Mouse (Mus musculus) liver, embryonic 12.5 days (tissue): ENCODE data around the gene Rec8. TPM values are rescaled to one million over a fixed set of nuclear protein-coding genes. Genes with fewer than 3 reads are reported as not detected.
A peak's percentile ranks its signal among the peaks of the same experiment; 100 is the strongest.

Experiments used
- ATAC-seq: fragments of 200-750 bp; cut with Nextera tagmentation; 2 replicates; pipeline ENCODE4 v1.8.0; 2017; ENCODE audit warnings: moderate number of reproducible peaks, mild to moderate bottlenecking, moderate library complexity
- H3K27ac ChIP-seq: fragments of 300-500 bp; sonication (generic); 2 replicates; pipeline ENCODE4 v1.5.1; 2016; ENCODE audit warnings: mild to moderate bottlenecking
- H3K27me3 ChIP-seq: fragments of 300-500 bp; sonication (generic); replicated peaks from 2 replicates; pipeline ENCODE4 v1.6.1; 2016; ENCODE audit warnings: mild to moderate bottlenecking, moderate library complexity
- H3K36me3 ChIP-seq: fragments of 300-500 bp; sonication (generic); 2 replicates; pipeline ENCODE4 v1.6.1; 2016; ENCODE audit warnings: mild to moderate bottlenecking, moderate library complexity
- H3K4me1 ChIP-seq: fragments of 300-500 bp; sonication (generic); 2 replicates; pipeline ENCODE4 v1.6.1; 2016
- H3K4me2 ChIP-seq: fragments of 300-500 bp; sonication (generic); 2 replicates; pipeline ENCODE4 v1.6.1; 2016; ENCODE audit warnings: mild to moderate bottlenecking, moderate library complexity
- H3K4me3 ChIP-seq: fragments of 300-500 bp; sonication (generic); 2 replicates; pipeline ENCODE4 v1.5.1; 2016; ENCODE audit warnings: mild to moderate bottlenecking, moderate library complexity
- H3K9ac ChIP-seq: fragments of 300-500 bp; sonication (generic); 2 replicates; pipeline ENCODE4 v1.6.1; 2016; ENCODE audit warnings: mild to moderate bottlenecking, moderate library complexity
- H3K9me3 ChIP-seq: fragments of 300-500 bp; sonication (generic); replicated peaks from 2 replicates; pipeline ENCODE4 v1.6.1; 2016; ENCODE audit warnings: mild to moderate bottlenecking, moderate library complexity
- WGBS: fragments of 180-500 bp; shearing (Covaris S2); methylation state at CpG from one replicate; pipeline ENCODE4 v1.1.7; 2016; ENCODE audit not compliant: insufficient replicate concordance; 5-methylcytosine and 5-hydroxymethylcytosine counted together
- polyA plus RNA-seq: library from polyadenylated mRNA; unstranded; fragments of >200 nt; fragmentation: Nextera tagmentation; extraction: Ambion mirVana; gene quantifications from 2 replicates; pipeline ENCODE4 v1.2.1, GENCODE M21; 2016

The Rec8 gene
- polyA plus RNA-seq, 1 experiment from 2014 or later, result 1.8 TPM

- Histone ChIP-seq H3K4me1 (peaks cover 77% of the 10 kb centered on the region), H3K27ac (peak overlapping the region; percentile 97)
Measured at GRCm38 (mm10) chr14:55584303-55584701, 33.5 kb upstream of the Rec8 start.

GRCm38 (mm10) chr14:55584702-55585565 lies 32.9 kb upstream of the Rec8 start, which contains the start of gene Emc9:
Gene Emc9, minus strand, starts transcription at chr14:55585302.
- peaks cover 77% of the 10 kb centered on the region for H3K4me1 ChIP-seq
- WGBS, result 2% methylated on average over 43 of the region's 43 CpGs
- peak; percentile 95 for ATAC-seq

More at GRCm38 (mm10) chr14:55584303-55584701, 33.5 kb upstream of the Rec8 start:
- H3K36me3 ChIP-seq, result peaks cover 57% of the 10 kb centered on the region
- no peaks in the 10 kb centered on the region for H3K9me3 ChIP-seq
- no peaks in the 10 kb centered on the region for H3K27me3 ChIP-seq
- no peak for ATAC-seq
- WGBS, result 22% methylated on average over 5 of the region's 5 CpGs
- peak overlapping the region; percentile 80 for H3K4me3 ChIP-seq
- H3K9ac ChIP-seq, result peak overlapping the region; percentile 79
- peak overlapping the region; percentile 99 for H3K4me2 ChIP-seq

GRCm38 (mm10) chr14:55585566-55585960 lies 32.3 kb upstream of the Rec8 start:
- Histone ChIP-seq H3K27ac (peak overlapping the region; percentile 97), H3K9me3 (no peaks in the 10 kb centered on the region), H3K4me2 (peak overlapping the region; percentile 99), H3K36me3 (peaks cover 48% of the 10 kb centered on the region), H3K4me3 (peak overlapping the region; percentile 80), H3K4me1 (peaks cover 80% of the 10 kb centered on the region), H3K27me3 (no peaks in the 10 kb centered on the region), H3K9ac (peak overlapping the region; percentile 79)
- 17% methylated on average over 6 of the region's 6 CpGs for WGBS
- peak; percentile 68 for ATAC-seq

More at GRCm38 (mm10) chr14:55584702-55585565, 32.9 kb upstream of the Rec8 start, which contains the start of gene Emc9:
- Histone ChIP-seq H3K27me3 (no peaks in the 10 kb centered on the region), H3K9me3 (no peaks in the 10 kb centered on the region), H3K27ac (peak within 1 kb of the TSS; percentile 97), H3K4me2 (peak within 1 kb of the TSS; percentile 99), H3K9ac (peak within 1 kb of the TSS; percentile 79), H3K4me3 (peak within 1 kb of the TSS; percentile 80), H3K36me3 (peaks cover 54% of the 10 kb centered on the region)

- Histone ChIP-seq H3K9ac (peak overlapping the region; percentile 79), H3K4me1 (peaks cover 80% of the 10 kb centered on the region), H3K27me3 (no peaks in the 10 kb centered on the region), H3K4me3 (peak overlapping the region; percentile 80), H3K27ac (peak overlapping the region; percentile 97), H3K36me3 (peaks cover 42% of the 10 kb centered on the region), H3K9me3 (no peaks in the 10 kb centered on the region), H3K4me2 (peak overlapping the region; percentile 99)
- ATAC-seq, result peak; percentile 54
- WGBS, result 18% methylated on average over 2 of the region's 2 CpGs
Measured at GRCm38 (mm10) chr14:55586149-55586548, 31.7 kb upstream of the Rec8 start.

- Histone ChIP-seq H3K4me3 (no peak overlapping the region), H3K27ac (no peak overlapping the region; the same call in 1 of the 2 replicates), H3K4me1 (peaks cover 80% of the 10 kb centered on the region), H3K9me3 (no peaks in the 10 kb centered on the region), H3K4me2 (peak overlapping the region; percentile 93; the same call in 1 of the 2 replicates), H3K9ac (no peak overlapping the region), H3K27me3 (no peaks in the 10 kb centered on the region), H3K36me3 (peaks cover 35% of the 10 kb centered on the region)
- ATAC-seq, result no peak
- 89% methylated on average over 5 of the region's 5 CpGs for WGBS
Measured at GRCm38 (mm10) chr14:55589271-55589670, 28.6 kb upstream of the Rec8 start.

GRCm38 (mm10) chr14:55589771-55590448 lies 27.9 kb upstream of the Rec8 start:
- peak overlapping the region; percentile 92 for H3K9ac ChIP-seq
- 71% methylated on average over 11 of the region's 11 CpGs for WGBS
- ATAC-seq, result no peak

GRCm38 (mm10) chr14:55590748-55591330 lies 27.0 kb upstream of the Rec8 start, which contains the start of gene Psme2:
Gene Psme2, minus strand, starts transcription at chr14:55591113.
- under 1% methylated on average over 22 of the region's 22 CpGs for WGBS
- Histone ChIP-seq H3K36me3 (peaks cover 51% of the 10 kb centered on the region), H3K9me3 (no peaks in the 10 kb centered on the region), H3K27me3 (no peaks in the 10 kb centered on the region), H3K4me1 (peaks cover 66% of the 10 kb centered on the region), H3K4me2 (peak within 1 kb of the TSS; percentile 93), H3K27ac (peak within 1 kb of the TSS; percentile 94), H3K4me3 (peak within 1 kb of the TSS; percentile 82), H3K9ac (peak within 1 kb of the TSS; percentile 92)
- ATAC-seq, result peak; percentile 86

More at GRCm38 (mm10) chr14:55589771-55590448, 27.9 kb upstream of the Rec8 start:
- peak overlapping the region; percentile 94 for H3K27ac ChIP-seq
- H3K36me3 ChIP-seq, result peaks cover 42% of the 10 kb centered on the region
- H3K9me3 ChIP-seq, result no peaks in the 10 kb centered on the region
- peaks cover 74% of the 10 kb centered on the region for H3K4me1 ChIP-seq
- no peaks in the 10 kb centered on the region for H3K27me3 ChIP-seq
- peak overlapping the region; percentile 93 for H3K4me2 ChIP-seq
- H3K4me3 ChIP-seq, result peak overlapping the region; percentile 82

- peak within 1 kb of the TSS; percentile 94 for H3K27ac ChIP-seq
- H3K27me3 ChIP-seq, result no peaks in the 10 kb centered on the region
- peaks cover 57% of the 10 kb centered on the region for H3K36me3 ChIP-seq
- peak within 1 kb of the TSS; percentile 82 for H3K4me3 ChIP-seq
- H3K9ac ChIP-seq, result peak within 1 kb of the TSS; percentile 92
- under 1% methylated on average over 33 of the region's 33 CpGs for WGBS
- peak within 1 kb of the TSS; percentile 93 for H3K4me2 ChIP-seq
- H3K9me3 ChIP-seq, result no peaks in the 10 kb centered on the region
- peak; percentile 91 for ATAC-seq
- peaks cover 60% of the 10 kb centered on the region for H3K4me1 ChIP-seq
Measured at GRCm38 (mm10) chr14:55591331-55591891, 26.4 kb upstream of the Rec8 start, which contains the start of gene Rnf31. Gene Rnf31, plus strand, starts transcription at chr14:55591708.

- peak overlapping the region; percentile 94 for H3K27ac ChIP-seq
- H3K4me3 ChIP-seq, result peak overlapping the region; percentile 82
- peaks cover 60% of the 10 kb centered on the region for H3K36me3 ChIP-seq
- H3K9ac ChIP-seq, result peak overlapping the region; percentile 92
- H3K4me2 ChIP-seq, result peak overlapping the region; percentile 93
- no peak for ATAC-seq
- H3K4me1 ChIP-seq, result peaks cover 52% of the 10 kb centered on the region
- 4% methylated on average over 16 of the region's 16 CpGs for WGBS
- H3K9me3 ChIP-seq, result no peaks in the 10 kb centered on the region
- H3K27me3 ChIP-seq, result no peaks in the 10 kb centered on the region
Measured at GRCm38 (mm10) chr14:55592226-55592625, 25.6 kb upstream of the Rec8 start.

GRCm38 (mm10) chr14:55596036-55596690 lies 21.7 kb upstream of the Rec8 start:
- H3K4me2 ChIP-seq, result no peak overlapping the region
- no peak overlapping the region for H3K9ac ChIP-seq
- 0 out of 2 replicates have a peak overlapping the region, but pooled peaks have one; percentile 12 for H3K27ac ChIP-seq
- no peaks in the 10 kb centered on the region for H3K27me3 ChIP-seq
- peaks cover 76% of the 10 kb centered on the region for H3K36me3 ChIP-seq
- no peaks in the 10 kb centered on the region for H3K9me3 ChIP-seq
- H3K4me3 ChIP-seq, result no peak overlapping the region
- H3K4me1 ChIP-seq, result peaks cover 24% of the 10 kb centered on the region
- WGBS, result 87% methylated on average over 13 of the region's 13 CpGs
- ATAC-seq, result no peak
